Mouse (Mus musculus) small intestine, adult 2 months (tissue): ENCODE measurements at regions not wholly inside any gene's neighbourhood (a gene's known extent, or its start where the extent isn't known, plus 50 kb on each side); places are given as distances from the start of the nearest gene placed in this dataset.

Source experiments
- H3K27ac ChIP-seq: fragments of 200-500 bp; 2 replicates; pipeline ENCODE4 v1.5.1; 2012; ENCODE audit warnings: low read depth, low read length, control low read depth, inconsistent platforms; ENCODE audit not compliant: insufficient read depth
- H3K27me3 ChIP-seq: fragments of 200-500 bp; 2 replicates; pipeline ENCODE4 v1.6.1; 2012; ENCODE audit warnings: mild to moderate bottlenecking, moderate library complexity, low read length, inconsistent platforms; ENCODE audit not compliant: control insufficient read depth, insufficient read depth
- H3K36me3 ChIP-seq: fragments of 200-500 bp; 2 replicates; pipeline ENCODE4 v1.6.1; 2012; ENCODE audit warnings: mild to moderate bottlenecking, low read length, control low read depth, inconsistent platforms; ENCODE audit not compliant: control insufficient read depth, insufficient read depth
- H3K4me1 ChIP-seq: fragments of 200-500 bp; 2 replicates; pipeline ENCODE4 v1.6.1; 2012; ENCODE audit warnings: low read length, inconsistent platforms, mixed read lengths; ENCODE audit not compliant: control insufficient read depth, insufficient read depth, insufficient read length
- H3K4me3 ChIP-seq: fragments of 200-500 bp; 2 replicates; pipeline ENCODE4 v1.5.1; 2012; ENCODE audit warnings: low read depth, mild to moderate bottlenecking, control low read depth, inconsistent platforms, low read length, moderate library complexity
- CTCF ChIP-seq: fragments of 200-500 bp; IDR thresholded peaks from 2 replicates; pipeline ENCODE4 v1.5.1; 2012; ENCODE audit warnings: low read depth, mild to moderate bottlenecking, control low read depth, inconsistent platforms, low read length, moderate library complexity, mixed read lengths; ENCODE audit not compliant: insufficient replicate concordance, insufficient read length; ENCODE audit errors: extremely low read depth
- POLR2A ChIP-seq: fragments of 200-500 bp; IDR thresholded peaks from 2 replicates; pipeline ENCODE4 v1.6.1; 2012; ENCODE audit warnings: low read depth, mild to moderate bottlenecking, control low read depth, inconsistent platforms, low read length, moderate library complexity
- WGBS: fragments of 180-500 bp; shearing (Covaris S2); methylation state at CpG from one replicate; pipeline ENCODE4 v1.1.7; 2018; 5-methylcytosine and 5-hydroxymethylcytosine counted together

DNA sequence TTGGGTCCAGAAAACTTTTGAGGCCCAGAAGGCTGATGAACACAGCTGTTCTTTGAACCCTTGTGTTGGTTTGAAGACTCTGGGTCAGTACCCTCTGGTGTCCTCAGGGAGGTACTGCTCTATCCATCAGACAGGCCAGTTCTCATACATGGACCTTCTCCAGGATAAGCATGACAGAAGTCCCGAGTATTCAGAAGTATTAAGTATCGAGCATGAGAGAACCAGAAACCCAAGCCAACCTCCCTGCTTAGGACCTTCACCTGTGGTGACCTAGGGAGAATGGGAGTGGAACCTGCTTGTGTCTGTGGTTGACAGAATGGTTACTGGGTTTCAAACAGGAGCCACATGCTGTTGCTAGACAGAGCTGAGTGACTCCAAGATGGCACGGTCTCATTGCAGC lies 167.5 kb upstream of the Id2 start:
- no peak for TF ChIP-seq CTCF
- TF ChIP-seq POLR2A, result no peak
- peaks cover 19% of the 10 kb centered on the region for H3K4me1 ChIP-seq
- no peak overlapping the region for H3K4me3 ChIP-seq
- no peak overlapping the region for H3K27ac ChIP-seq
- no peaks in the 10 kb centered on the region for H3K36me3 ChIP-seq
- H3K27me3 ChIP-seq, result no peaks in the 10 kb centered on the region
- WGBS, result 89% methylated on average over 3 of the region's 3 CpGs

DNA sequence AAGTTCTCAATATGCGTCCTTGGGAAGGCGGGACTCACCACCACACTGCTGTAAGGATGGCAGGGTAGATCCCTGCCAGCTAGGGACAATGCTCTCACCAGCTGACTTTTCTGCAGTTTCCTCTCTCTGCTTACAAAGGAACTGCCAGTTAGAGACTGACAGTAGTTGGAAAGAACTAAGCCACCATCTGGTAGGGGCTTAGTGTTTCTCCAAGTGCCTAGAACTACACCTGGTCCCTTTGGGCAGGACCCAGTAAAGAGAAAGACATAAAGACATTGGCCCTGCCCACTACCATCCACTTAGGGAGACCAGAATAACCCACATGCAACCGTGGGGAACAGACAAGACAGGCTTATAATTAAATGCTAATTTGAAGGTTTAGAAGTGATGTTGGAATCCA lies 165.5 kb upstream of the Id2 start:
- peaks cover 14% of the 10 kb centered on the region for H3K4me1 ChIP-seq
- no peaks in the 10 kb centered on the region for H3K36me3 ChIP-seq
- no peak overlapping the region for H3K4me3 ChIP-seq
- TF ChIP-seq POLR2A, result no peak
- no peak for TF ChIP-seq CTCF
- no peak overlapping the region for H3K27ac ChIP-seq
- no peaks in the 10 kb centered on the region for H3K27me3 ChIP-seq
- WGBS, result 88% methylated on average over 3 of the region's 3 CpGs

DNA sequence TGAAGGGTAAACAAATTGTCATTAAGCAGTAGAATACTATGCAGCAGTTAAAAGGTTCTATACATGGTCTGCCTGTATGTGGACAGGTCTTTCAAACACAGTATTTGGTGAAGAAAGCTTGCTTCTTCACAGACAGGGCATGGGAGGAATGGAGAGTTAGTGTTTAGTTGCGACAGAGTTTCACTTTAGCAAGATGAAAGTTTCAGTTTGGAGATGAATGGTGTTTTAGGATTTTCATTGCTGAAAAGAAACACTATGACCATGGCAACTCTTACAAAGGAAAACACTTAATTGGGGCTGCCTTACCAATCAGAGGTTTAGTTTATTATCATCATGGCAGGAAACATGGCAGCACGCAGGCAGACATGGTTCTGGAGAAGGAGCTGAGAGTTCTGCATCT lies 162.2 kb upstream of the Id2 start:
- no peaks in the 10 kb centered on the region for H3K36me3 ChIP-seq
- no peak overlapping the region for H3K4me3 ChIP-seq
- 90% methylated on average over 2 of the region's 2 CpGs for whole genome bisulfite sequencing
- no peak overlapping the region for H3K27ac ChIP-seq
- no peaks in the 10 kb centered on the region for H3K27me3 ChIP-seq
- no peaks in the 10 kb centered on the region; the same call in 1 of the 2 replicates for H3K4me1 ChIP-seq
- TF ChIP-seq POLR2A (no peak), CTCF (no peak)

DNA sequence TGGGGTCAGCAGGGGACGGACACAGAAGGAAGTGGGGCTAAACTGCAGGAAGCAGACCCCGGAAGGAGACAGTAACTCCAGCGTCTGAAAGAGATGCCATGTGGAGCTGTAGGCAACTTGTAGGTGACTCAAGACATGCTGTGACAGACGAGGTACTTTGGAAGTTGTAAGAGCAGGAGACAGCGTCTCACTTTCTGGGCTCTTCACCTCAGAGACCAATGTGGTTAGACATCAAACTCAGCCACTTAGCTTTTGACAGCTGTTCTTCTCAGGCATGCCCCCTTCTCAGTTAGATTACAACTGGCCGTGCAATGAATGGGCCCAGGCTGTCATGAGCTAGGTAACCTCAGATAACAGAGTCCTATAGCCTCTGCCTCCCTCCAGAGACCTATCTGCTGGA lies 159.3 kb upstream of the Id2 start:
- H3K27ac ChIP-seq, result 0 out of 2 replicates have a peak overlapping the region, but pooled peaks have one; percentile 24
- no peaks in the 10 kb centered on the region for H3K36me3 ChIP-seq
- peaks cover 19% of the 10 kb centered on the region for H3K4me1 ChIP-seq
- WGBS, result 77% methylated on average over 6 of the region's 6 CpGs
- H3K27me3 ChIP-seq, result no peaks in the 10 kb centered on the region
- TF ChIP-seq CTCF (no peak), POLR2A (no peak)
- H3K4me3 ChIP-seq, result no peak overlapping the region

DNA sequence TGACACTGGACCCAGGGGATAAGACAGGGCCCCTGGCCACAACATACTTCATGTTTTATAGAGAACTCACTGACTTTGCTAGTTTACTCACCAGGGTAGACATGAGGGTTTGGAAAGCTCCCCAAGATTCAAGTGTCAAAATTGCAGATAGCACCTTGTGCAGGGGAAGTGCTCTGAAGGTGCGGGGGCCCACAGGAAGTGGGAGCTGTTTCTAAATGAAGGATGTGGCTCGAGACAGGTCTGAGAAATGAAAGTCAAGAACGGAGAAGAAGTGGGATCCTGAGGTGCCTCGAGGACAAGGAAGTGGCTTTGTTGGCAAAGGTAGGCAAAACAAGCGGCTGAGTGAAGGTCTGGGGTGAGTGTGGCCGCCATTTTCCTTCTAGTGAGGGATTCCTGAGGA lies 157.8 kb upstream of the Id2 start:
- no peaks in the 10 kb centered on the region for H3K27me3 ChIP-seq
- no peak overlapping the region for H3K4me3 ChIP-seq
- H3K36me3 ChIP-seq, result no peaks in the 10 kb centered on the region
- peak overlapping the region; percentile 40; the same call in 1 of the 2 replicates for H3K27ac ChIP-seq
- WGBS, result 83% methylated on average over 6 of the region's 6 CpGs
- peaks cover 19% of the 10 kb centered on the region for H3K4me1 ChIP-seq
- no peak for TF ChIP-seq POLR2A
- TF ChIP-seq CTCF, result no peak

DNA sequence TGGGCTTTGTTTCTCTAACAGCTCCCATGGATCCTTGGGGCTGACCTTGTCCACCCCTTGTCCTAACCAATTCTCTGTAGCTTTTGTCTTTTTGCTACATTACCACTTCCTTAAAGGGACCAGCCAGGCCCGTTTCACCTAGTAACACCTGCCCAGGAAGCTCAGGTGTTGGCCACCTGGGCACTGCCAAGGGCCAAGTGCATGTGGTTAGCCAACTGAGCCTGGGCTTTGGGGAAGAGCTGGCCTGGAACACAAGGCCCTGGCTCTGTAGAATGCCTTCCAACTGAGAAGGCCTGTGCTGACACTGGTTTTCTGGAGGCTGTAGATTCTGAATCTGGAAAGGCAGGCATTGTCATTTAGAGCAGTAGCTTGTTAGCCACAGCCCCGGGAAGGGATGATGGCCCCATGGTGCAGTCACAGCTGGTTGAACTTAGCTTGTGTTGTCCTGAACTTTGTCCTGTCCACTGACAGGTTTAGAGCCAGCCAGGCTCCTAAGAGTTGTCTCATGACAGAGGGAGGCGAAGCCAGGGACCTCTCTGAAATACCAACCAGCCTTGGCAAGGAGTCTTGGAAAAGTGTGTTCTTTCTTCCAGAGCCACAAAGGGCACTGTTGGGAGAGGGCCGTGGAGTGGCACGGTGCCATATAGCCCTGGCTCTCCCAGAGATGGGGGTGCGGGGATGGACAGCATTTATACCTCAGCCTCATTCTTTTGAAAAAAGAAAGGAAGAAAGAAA lies 156.0 kb upstream of the Id2 start:
- Histone ChIP-seq H3K36me3 (no peaks in the 10 kb centered on the region), H3K27ac (peak overlapping the region; percentile 1; the same call in 1 of the 2 replicates), H3K4me3 (no peak overlapping the region), H3K4me1 (peaks cover 27% of the 10 kb centered on the region), H3K27me3 (no peaks in the 10 kb centered on the region)
- 70% methylated on average over 6 of the region's 6 CpGs for WGBS
- no peak for TF ChIP-seq POLR2A
- no peak for TF ChIP-seq CTCF

DNA sequence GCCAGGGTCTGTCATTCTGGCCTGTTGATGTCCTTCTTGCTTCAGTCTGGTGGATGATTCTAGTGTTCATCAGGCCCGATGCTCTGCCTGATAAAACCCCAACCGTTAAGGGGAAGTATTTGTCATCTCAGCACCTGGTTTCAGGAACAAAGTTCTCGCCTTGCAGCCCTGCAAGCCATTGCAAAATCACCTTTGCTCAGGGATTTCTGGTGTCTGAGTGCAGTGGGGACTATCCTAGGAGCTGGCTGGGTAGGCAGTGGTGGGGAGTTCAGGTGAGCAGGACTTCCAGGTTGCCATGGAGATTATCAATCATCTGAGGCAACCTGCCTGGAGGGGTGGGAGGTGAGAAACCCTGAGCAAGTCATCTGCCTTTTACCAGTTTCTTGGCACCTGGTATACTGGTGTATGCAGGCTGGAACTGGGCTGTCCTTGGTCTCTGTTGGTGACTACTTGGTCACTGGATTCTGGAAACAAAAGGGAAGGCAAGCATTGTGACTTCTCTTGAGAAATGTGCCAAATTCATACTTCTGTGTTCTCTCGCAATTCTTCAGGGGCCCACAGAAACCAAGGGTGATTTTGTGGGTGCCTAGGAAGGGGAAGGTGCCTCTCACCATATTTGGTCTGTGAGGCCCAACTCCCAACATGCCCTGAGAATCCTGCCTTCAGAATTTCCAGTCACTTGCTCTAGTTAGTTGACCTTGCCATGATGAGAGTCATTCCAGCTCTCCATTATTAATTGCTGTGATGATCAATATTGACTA lies 154.7 kb upstream of the Id2 start:
- H3K36me3 ChIP-seq, result no peaks in the 10 kb centered on the region
- no peak for TF ChIP-seq CTCF
- H3K4me3 ChIP-seq, result no peak overlapping the region
- WGBS, result 20% methylated on average over 4 of the region's 4 CpGs
- no peaks in the 10 kb centered on the region for H3K27me3 ChIP-seq
- no peak overlapping the region for H3K27ac ChIP-seq
- peaks cover 27% of the 10 kb centered on the region for H3K4me1 ChIP-seq
